Mouse (Mus musculus): ENCODE results near the gene Ap2a2. TPM values are rescaled to one million over a fixed set of nuclear protein-coding genes. Genes with fewer than 3 reads are reported as not detected.
A peak's percentile ranks its signal among the peaks of the same experiment; 100 is the strongest.
"Not testable (repeated sequence)": the region's sequence is repeated elsewhere in the genome, so short reads cannot be mapped to it uniquely, and the experiment has no call there.

The Ap2a2 gene
- polyA plus RNA-seq, 1 experiment from 2014 or later, result 78.4 TPM

GRCm38 (mm10) chr7:141581323-141581722 is 19.4 kb downstream of the Ap2a2 start:
- ATAC-seq (ENCODE audit: insufficient read depth, low FRiP score, low read depth), result 0 out of 2 replicates have a peak, but pooled peaks have one; percentile 24
- no peaks in the 10 kb centered on the region for H3K4me1 ChIP-seq
- no peaks in the 10 kb centered on the region for H3K27me3 ChIP-seq (replicated peaks)
- H3K27ac ChIP-seq, result no peak overlapping the region
- H3K4me2 ChIP-seq, result no peak overlapping the region
- no peaks in the 10 kb centered on the region for H3K9me3 ChIP-seq
- no peak overlapping the region for H3K4me3 ChIP-seq (replicated peaks)
- no peaks in the 10 kb centered on the region for H3K36me3 ChIP-seq
- H3K9ac ChIP-seq, result no peak overlapping the region
- 57% methylated on average over 7 of the region's 7 CpGs for WGBS

- WGBS, result 90% methylated on average over 5 of the region's 5 CpGs
- no peak for ATAC-seq (ENCODE audit: insufficient read depth, low FRiP score, low read depth)
These were observed 22.3 kb downstream of the Ap2a2 start for GRCm38 (mm10) chr7:141584048-141584841.

GRCm38 (mm10) chr7:141585288-141585687 is 23.3 kb downstream of the Ap2a2 start:
- Histone ChIP-seq H3K4me1 (no peaks in the 10 kb centered on the region), H3K4me2 (no peak overlapping the region), H3K27ac (0 out of 2 replicates have a peak overlapping the region, but pooled peaks have one; percentile 11), H3K27me3 (replicated peaks) (no peaks in the 10 kb centered on the region), H3K9me3 (no peaks in the 10 kb centered on the region), H3K9ac (no peak overlapping the region), H3K4me3 (replicated peaks) (no peak overlapping the region), H3K36me3 (peaks cover 16% of the 10 kb centered on the region; the same call in 1 of the 2 replicates)
- ATAC-seq (ENCODE audit: insufficient read depth, low FRiP score, low read depth), result peak; percentile 88
- WGBS, result 59% methylated on average over 4 of the region's 4 CpGs

More at GRCm38 (mm10) chr7:141584048-141584841, 22.3 kb downstream of the Ap2a2 start:
- Histone ChIP-seq H3K4me1 (no peaks in the 10 kb centered on the region), H3K4me3 (replicated peaks) (no peak overlapping the region), H3K9me3 (no peaks in the 10 kb centered on the region), H3K9ac (no peak overlapping the region), H3K36me3 (peaks cover 10% of the 10 kb centered on the region; the same call in 1 of the 2 replicates), H3K27ac (no peak overlapping the region), H3K4me2 (no peak overlapping the region), H3K27me3 (replicated peaks) (no peaks in the 10 kb centered on the region)

- H3K27ac ChIP-seq, result peak overlapping the region; percentile 77
- peak; percentile 44; the same call in 1 of the 2 replicates for ATAC-seq (ENCODE audit: insufficient read depth, low FRiP score, low read depth)
- no peak overlapping the region for H3K9ac ChIP-seq
- peaks cover 22% of the 10 kb centered on the region for H3K36me3 ChIP-seq
- H3K4me2 ChIP-seq, result no peak overlapping the region
- WGBS, result 63% methylated on average over 1 of the region's 1 CpGs
- no peaks in the 10 kb centered on the region for H3K4me1 ChIP-seq
- H3K9me3 ChIP-seq, result no peaks in the 10 kb centered on the region
- H3K27me3 ChIP-seq (replicated peaks), result no peaks in the 10 kb centered on the region
- no peak overlapping the region for H3K4me3 ChIP-seq (replicated peaks)
These were observed 23.9 kb downstream of the Ap2a2 start for GRCm38 (mm10) chr7:141585881-141586280.

GRCm38 (mm10) chr7:141588890-141589289 is 26.9 kb downstream of the Ap2a2 start:
- Histone ChIP-seq H3K9ac (no peak overlapping the region), H3K27me3 (replicated peaks) (no peaks in the 10 kb centered on the region), H3K4me3 (replicated peaks) (no peak overlapping the region), H3K36me3 (peaks cover 29% of the 10 kb centered on the region), H3K4me2 (no peak overlapping the region), H3K27ac (no peak overlapping the region; the same call in 1 of the 2 replicates), H3K4me1 (no peaks in the 10 kb centered on the region), H3K9me3 (no peaks in the 10 kb centered on the region)
- no peak for ATAC-seq (ENCODE audit: insufficient read depth, low FRiP score, low read depth)
- 73% methylated on average over 6 of the region's 6 CpGs for WGBS

DNA sequence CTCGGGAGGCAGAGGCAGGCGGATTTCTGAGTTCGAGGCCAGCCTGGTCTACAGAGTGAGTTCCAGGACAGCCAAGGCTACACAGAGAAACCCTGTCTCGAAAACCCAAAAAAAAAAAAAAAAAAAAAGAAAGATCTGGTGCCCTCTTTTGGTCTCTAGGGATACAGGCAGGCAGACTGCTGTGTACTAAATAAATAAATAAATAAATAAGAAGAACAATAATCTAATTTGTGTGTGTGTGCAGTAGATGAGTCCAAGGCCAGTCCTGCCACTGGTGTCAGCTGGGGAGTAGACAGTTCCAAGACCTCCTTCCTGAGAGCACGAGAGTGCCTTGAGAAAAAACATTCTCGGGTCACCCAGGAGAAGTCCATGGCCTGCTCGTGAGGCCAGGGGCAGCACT is 28.3 kb downstream of the Ap2a2 start:
- WGBS, result 94% methylated on average over 6 of the region's 7 CpGs
- H3K4me3 ChIP-seq (replicated peaks); H3K27ac ChIP-seq; ATAC-seq (ENCODE audit: insufficient read depth, low FRiP score, low read depth); H3K4me2 ChIP-seq; H3K27me3 ChIP-seq (replicated peaks); H3K4me1 ChIP-seq; H3K9me3 ChIP-seq; H3K9ac ChIP-seq: not testable (repeated sequence)
- H3K36me3 ChIP-seq, result peaks cover 29% of the 10 kb centered on the region

DNA sequence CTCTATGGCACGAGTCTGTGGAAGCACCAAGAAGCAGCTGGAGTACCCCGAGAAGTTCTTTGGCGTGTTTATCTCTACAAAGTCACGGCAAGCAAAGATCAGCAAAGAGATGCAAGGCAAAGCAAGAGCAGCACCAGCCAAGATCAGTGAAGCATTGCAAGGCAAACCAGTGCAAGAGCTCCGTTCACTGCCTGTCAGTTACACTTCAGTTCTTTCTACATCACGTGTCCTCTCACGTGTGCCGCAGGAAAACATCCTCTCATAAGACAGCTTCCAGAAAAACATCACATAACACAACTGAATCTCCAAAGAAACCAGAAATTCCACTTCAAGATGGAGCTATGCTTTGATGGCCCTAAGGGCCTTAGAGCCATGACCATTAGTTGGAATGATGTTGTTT is 29.0 kb downstream of the Ap2a2 start:
- no peak overlapping the region for H3K4me2 ChIP-seq
- H3K9ac ChIP-seq, result no peak overlapping the region
- H3K4me1 ChIP-seq, result no peaks in the 10 kb centered on the region
- H3K27ac ChIP-seq, result no peak overlapping the region
- no peak for ATAC-seq (ENCODE audit: insufficient read depth, low FRiP score, low read depth)
- H3K36me3 ChIP-seq, result peaks cover 29% of the 10 kb centered on the region
- H3K27me3 ChIP-seq (replicated peaks), result no peaks in the 10 kb centered on the region
- H3K9me3 ChIP-seq, result no peaks in the 10 kb centered on the region
- no peak overlapping the region for H3K4me3 ChIP-seq (replicated peaks)
- 90% methylated on average over 8 of the region's 8 CpGs for WGBS

- Histone ChIP-seq H3K27ac (no peak overlapping the region), H3K4me2 (no peak overlapping the region), H3K4me1 (no peaks in the 10 kb centered on the region), H3K9ac (no peak overlapping the region), H3K36me3 (peaks cover 29% of the 10 kb centered on the region), H3K9me3 (no peaks in the 10 kb centered on the region), H3K4me3 (replicated peaks) (no peak overlapping the region), H3K27me3 (replicated peaks) (no peaks in the 10 kb centered on the region)
- WGBS, result 93% methylated on average over 1 of the region's 1 CpGs
- ATAC-seq (ENCODE audit: insufficient read depth, low FRiP score, low read depth), result no peak
These were observed 30.1 kb downstream of the Ap2a2 start for GRCm38 (mm10) chr7:141592096-141592495.

- H3K27me3 ChIP-seq (replicated peaks), result no peaks in the 10 kb centered on the region
- H3K9me3 ChIP-seq, result no peaks in the 10 kb centered on the region
- peaks cover 33% of the 10 kb centered on the region for H3K36me3 ChIP-seq
- H3K27ac ChIP-seq, result no peak overlapping the region
- H3K4me3 ChIP-seq (replicated peaks), result no peak overlapping the region
- no peak for ATAC-seq (ENCODE audit: insufficient read depth, low FRiP score, low read depth)
- H3K4me1 ChIP-seq, result no peaks in the 10 kb centered on the region
- H3K9ac ChIP-seq, result no peak overlapping the region
- WGBS, result 91% methylated on average over 6 of the region's 6 CpGs
- H3K4me2 ChIP-seq, result no peak overlapping the region
These were observed 31.1 kb downstream of the Ap2a2 start for GRCm38 (mm10) chr7:141593056-141593455.

DNA sequence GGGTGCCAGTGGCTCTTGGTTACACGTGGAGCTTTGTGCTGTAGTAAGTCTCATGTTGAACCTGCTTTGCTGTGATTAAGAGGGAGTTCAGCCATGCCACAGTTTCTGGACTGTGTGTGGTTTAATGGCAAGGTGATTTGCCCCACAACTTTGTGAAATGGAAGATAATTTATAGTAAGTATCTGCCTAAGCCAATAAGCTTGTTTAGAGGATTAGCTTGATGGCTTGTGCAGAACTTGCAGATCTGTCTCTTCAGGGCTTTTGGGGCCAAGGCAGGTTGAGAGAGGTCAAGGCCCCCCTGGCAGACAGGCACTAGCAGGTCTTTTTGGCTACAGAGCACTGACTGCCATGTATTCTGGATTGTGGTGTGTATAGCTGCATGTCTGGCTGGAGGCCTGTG is 35.0 kb downstream of the Ap2a2 start:
- no peaks in the 10 kb centered on the region for H3K4me1 ChIP-seq
- no peaks in the 10 kb centered on the region for H3K27me3 ChIP-seq (replicated peaks)
- no peak overlapping the region for H3K9ac ChIP-seq
- no peak for ATAC-seq (ENCODE audit: insufficient read depth, low FRiP score, low read depth)
- H3K36me3 ChIP-seq, result peaks cover 32% of the 10 kb centered on the region
- WGBS, result 89% methylated on average over 1 of the region's 1 CpGs
- H3K9me3 ChIP-seq, result no peaks in the 10 kb centered on the region
- no peak overlapping the region for H3K4me3 ChIP-seq (replicated peaks)
- no peak overlapping the region for H3K27ac ChIP-seq
- no peak overlapping the region for H3K4me2 ChIP-seq

DNA sequence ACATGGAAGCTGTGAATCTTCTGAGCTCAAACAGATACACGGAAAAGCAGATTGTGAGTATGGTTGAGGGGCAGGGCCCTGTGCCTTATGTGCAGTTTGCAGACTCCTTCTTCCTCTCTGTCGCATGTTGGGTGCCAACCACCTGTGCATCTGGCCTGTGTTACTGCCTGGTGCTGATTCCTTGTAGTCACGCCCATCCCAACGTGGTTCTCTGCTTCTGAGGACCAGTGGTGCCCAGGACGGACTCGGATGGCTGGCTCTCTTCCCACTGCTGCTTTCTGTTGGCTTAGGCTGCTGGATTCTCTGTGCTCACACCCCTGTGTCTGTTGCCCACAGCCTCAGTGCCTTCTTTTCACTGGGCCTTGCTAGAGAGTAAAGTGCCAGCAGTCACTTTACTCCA is 35.6 kb downstream of the Ap2a2 start:
- Histone ChIP-seq H3K9me3 (no peaks in the 10 kb centered on the region), H3K4me1 (no peaks in the 10 kb centered on the region), H3K4me2 (no peak overlapping the region), H3K27ac (no peak overlapping the region), H3K36me3 (peaks cover 35% of the 10 kb centered on the region), H3K27me3 (replicated peaks) (no peaks in the 10 kb centered on the region), H3K9ac (no peak overlapping the region), H3K4me3 (replicated peaks) (no peak overlapping the region)
- ATAC-seq (ENCODE audit: insufficient read depth, low FRiP score, low read depth), result no peak
- WGBS, result 95% methylated on average over 6 of the region's 6 CpGs

GRCm38 (mm10) chr7:141607717-141608116 is 45.7 kb downstream of the Ap2a2 start:
- Histone ChIP-seq H3K9ac (no peak overlapping the region), H3K4me1 (peaks cover 12% of the 10 kb centered on the region; the same call in 1 of the 2 replicates), H3K36me3 (peaks cover 33% of the 10 kb centered on the region), H3K27me3 (replicated peaks) (no peaks in the 10 kb centered on the region), H3K4me2 (no peak overlapping the region), H3K4me3 (replicated peaks) (no peak overlapping the region), H3K9me3 (no peaks in the 10 kb centered on the region), H3K27ac (no peak overlapping the region)
- WGBS, result 76% methylated on average over 4 of the region's 4 CpGs
- no peak for ATAC-seq (ENCODE audit: insufficient read depth, low FRiP score, low read depth)
